Mouse (Mus musculus) heart, embryonic 16.5 days (tissue): ENCODE measurements at regions not wholly inside any gene's neighbourhood (a gene's known extent, or its start where the extent isn't known, plus 50 kb on each side); places are given as distances from the start of the nearest gene placed in this dataset.

ENCODE experiments used
- ATAC-seq: fragments of 200-750 bp; cut with Nextera tagmentation; replicated peaks from 2 replicates; pipeline ENCODE4 v1.8.0; 2017; ENCODE audit warnings: moderate number of reproducible peaks; ENCODE audit not compliant: insufficient read depth, low FRiP score; ENCODE audit errors: extremely low read depth
- H3K27ac ChIP-seq: fragments of 300-500 bp; sonication (generic); 2 replicates; pipeline ENCODE4 v1.5.1; 2014; ENCODE audit warnings: mild to moderate bottlenecking, low read length, control low read depth, moderate library complexity
- H3K27me3 ChIP-seq: fragments of 300-500 bp; sonication (generic); 2 replicates; pipeline ENCODE4 v1.6.1; 2014; ENCODE audit warnings: low read length, mixed read lengths; ENCODE audit not compliant: control insufficient read depth, insufficient read depth
- H3K36me3 ChIP-seq: fragments of 300-500 bp; sonication (generic); 2 replicates; pipeline ENCODE4 v1.6.1; 2014; ENCODE audit not compliant: control insufficient read depth, insufficient read depth
- H3K4me1 ChIP-seq: fragments of 300-500 bp; sonication (generic); 2 replicates; pipeline ENCODE4 v1.6.1; 2014; ENCODE audit warnings: low read length, mixed read lengths; ENCODE audit not compliant: control insufficient read depth, insufficient read depth
- H3K4me2 ChIP-seq: fragments of 300-500 bp; sonication (generic); 2 replicates; pipeline ENCODE4 v1.6.1; 2014; ENCODE audit warnings: low read depth, mild to moderate bottlenecking, control low read depth, low read length
- H3K4me3 ChIP-seq: fragments of 300-500 bp; sonication (generic); 2 replicates; pipeline ENCODE4 v1.5.1; 2014; ENCODE audit warnings: mild to moderate bottlenecking, control low read depth, low read length
- H3K9ac ChIP-seq: fragments of 300-500 bp; sonication (generic); 2 replicates; pipeline ENCODE4 v1.6.1; 2014; ENCODE audit warnings: low read length, control low read depth
- H3K9me3 ChIP-seq: fragments of 300-500 bp; sonication (generic); replicated peaks from 2 replicates; pipeline ENCODE4 v1.6.1; 2016; ENCODE audit warnings: low read length; ENCODE audit not compliant: control insufficient read depth
- WGBS: fragments of 180-500 bp; shearing (Covaris S2); extraction: QIAGEN DNeasy Blood & Tissue Kit; methylation state at CpG from one replicate; pipeline ENCODE4 v1.1.7; 2014; 5-methylcytosine and 5-hydroxymethylcytosine counted together

GRCm38 (mm10) chr5:118331286-118331607, 86.2 kb downstream of the 2410131K14Rik start:
- 20% methylated on average over 14 of the region's 14 CpGs for WGBS
- H3K4me3 ChIP-seq, result peak overlapping the region; percentile 63; the same call in 1 of the 2 replicates
- no peaks in the 10 kb centered on the region; the same call in 1 of the 2 replicates for H3K9me3 ChIP-seq
- H3K27me3 ChIP-seq, result peaks cover 29% of the 10 kb centered on the region
- H3K36me3 ChIP-seq, result no peaks in the 10 kb centered on the region
- H3K4me1 ChIP-seq, result peaks cover 8% of the 10 kb centered on the region
- H3K4me2 ChIP-seq, result peak overlapping the region; percentile 100
- H3K27ac ChIP-seq, result no peak overlapping the region
- peak overlapping the region; percentile 81 for H3K9ac ChIP-seq
- no peak for ATAC-seq

DNA sequence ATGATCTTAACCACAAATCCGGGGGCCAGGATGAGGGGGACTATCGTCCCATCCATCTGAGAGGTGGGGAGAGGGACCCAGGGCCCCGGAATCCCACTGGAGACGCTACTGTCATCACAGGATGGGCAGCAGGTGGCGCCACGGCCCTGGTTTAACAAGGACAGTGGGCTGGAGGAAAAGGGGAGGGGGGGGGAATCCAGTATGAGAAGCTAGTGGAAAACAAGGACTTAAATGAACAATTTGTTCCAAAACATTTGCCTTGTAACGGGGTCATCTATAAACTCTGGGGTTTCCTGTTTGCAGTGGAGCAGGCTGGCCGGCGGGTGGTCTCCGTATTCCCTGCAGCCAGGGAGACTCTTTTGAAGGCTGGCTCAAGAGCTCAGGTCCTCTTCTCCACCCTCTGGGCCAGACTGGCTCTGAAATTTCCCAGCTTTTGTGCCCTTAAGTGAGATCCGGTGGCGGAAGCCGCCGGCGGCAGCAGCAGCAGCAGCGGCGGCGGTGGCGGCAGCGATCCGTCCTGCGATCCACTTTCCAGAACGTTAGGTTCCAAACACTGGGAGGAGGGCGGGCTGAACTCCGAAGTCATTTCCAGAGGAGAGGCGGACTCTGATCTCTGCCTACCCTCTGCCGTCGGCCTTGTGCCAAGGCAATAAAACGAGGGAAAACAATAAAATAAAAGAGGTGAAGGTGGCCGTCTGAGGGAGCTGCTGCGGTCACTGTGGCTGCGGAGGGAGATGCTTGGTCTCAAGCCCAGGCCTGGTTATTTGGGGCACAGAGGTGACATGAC, 86.8 kb downstream of the 2410131K14Rik start:
- ATAC-seq, result peak; percentile 62; the same call in 1 of the 2 replicates
- Histone ChIP-seq H3K4me3 (peak overlapping the region; percentile 63), H3K9ac (peak overlapping the region; percentile 81), H3K4me2 (peak overlapping the region; percentile 100), H3K9me3 (no peaks in the 10 kb centered on the region; the same call in 1 of the 2 replicates), H3K27ac (peak overlapping the region; percentile 82), H3K4me1 (peaks cover 8% of the 10 kb centered on the region), H3K27me3 (peaks cover 26% of the 10 kb centered on the region), H3K36me3 (no peaks in the 10 kb centered on the region)
- under 1% methylated on average over 32 of the region's 32 CpGs for WGBS

GRCm38 (mm10) chr5:118334054-118334453, 89.0 kb downstream of the 2410131K14Rik start:
- no peaks in the 10 kb centered on the region; the same call in 1 of the 2 replicates for H3K9me3 ChIP-seq
- peaks cover 18% of the 10 kb centered on the region for H3K27me3 ChIP-seq
- no peaks in the 10 kb centered on the region for H3K36me3 ChIP-seq
- H3K27ac ChIP-seq, result no peak overlapping the region
- no peak overlapping the region for H3K4me3 ChIP-seq
- peaks cover 8% of the 10 kb centered on the region for H3K4me1 ChIP-seq
- no peak overlapping the region for H3K4me2 ChIP-seq
- no peak for ATAC-seq
- H3K9ac ChIP-seq, result no peak overlapping the region
- WGBS, result 85% methylated on average over 2 of the region's 2 CpGs

DNA sequence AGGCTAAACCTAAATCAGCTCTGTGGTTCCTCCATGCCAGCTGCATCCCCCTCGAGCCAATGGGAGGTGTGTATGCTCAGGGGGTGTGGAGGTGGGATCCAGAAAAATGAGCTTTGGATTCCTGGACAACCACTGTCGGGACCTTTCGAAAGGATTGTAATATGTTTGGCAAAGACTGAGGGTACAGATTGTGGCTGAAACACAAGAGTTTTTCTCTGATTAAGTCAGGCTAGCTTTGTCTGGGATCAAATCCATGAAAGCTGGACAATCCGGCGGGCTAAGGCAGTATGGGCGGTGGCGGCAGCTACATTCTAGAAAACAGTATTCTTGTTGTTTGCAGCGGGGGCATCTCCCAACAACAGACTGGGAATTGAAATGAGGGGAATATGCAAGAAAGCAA, 93.2 kb downstream of the 2410131K14Rik start:
- Histone ChIP-seq H3K4me1 (no peaks in the 10 kb centered on the region; the same call in 1 of the 2 replicates), H3K4me3 (no peak overlapping the region), H3K36me3 (no peaks in the 10 kb centered on the region), H3K4me2 (no peak overlapping the region), H3K9ac (no peak overlapping the region), H3K27ac (no peak overlapping the region), H3K9me3 (no peaks in the 10 kb centered on the region), H3K27me3 (no peaks in the 10 kb centered on the region)
- ATAC-seq, result no peak
- 80% methylated on average over 8 of the region's 8 CpGs for WGBS

DNA sequence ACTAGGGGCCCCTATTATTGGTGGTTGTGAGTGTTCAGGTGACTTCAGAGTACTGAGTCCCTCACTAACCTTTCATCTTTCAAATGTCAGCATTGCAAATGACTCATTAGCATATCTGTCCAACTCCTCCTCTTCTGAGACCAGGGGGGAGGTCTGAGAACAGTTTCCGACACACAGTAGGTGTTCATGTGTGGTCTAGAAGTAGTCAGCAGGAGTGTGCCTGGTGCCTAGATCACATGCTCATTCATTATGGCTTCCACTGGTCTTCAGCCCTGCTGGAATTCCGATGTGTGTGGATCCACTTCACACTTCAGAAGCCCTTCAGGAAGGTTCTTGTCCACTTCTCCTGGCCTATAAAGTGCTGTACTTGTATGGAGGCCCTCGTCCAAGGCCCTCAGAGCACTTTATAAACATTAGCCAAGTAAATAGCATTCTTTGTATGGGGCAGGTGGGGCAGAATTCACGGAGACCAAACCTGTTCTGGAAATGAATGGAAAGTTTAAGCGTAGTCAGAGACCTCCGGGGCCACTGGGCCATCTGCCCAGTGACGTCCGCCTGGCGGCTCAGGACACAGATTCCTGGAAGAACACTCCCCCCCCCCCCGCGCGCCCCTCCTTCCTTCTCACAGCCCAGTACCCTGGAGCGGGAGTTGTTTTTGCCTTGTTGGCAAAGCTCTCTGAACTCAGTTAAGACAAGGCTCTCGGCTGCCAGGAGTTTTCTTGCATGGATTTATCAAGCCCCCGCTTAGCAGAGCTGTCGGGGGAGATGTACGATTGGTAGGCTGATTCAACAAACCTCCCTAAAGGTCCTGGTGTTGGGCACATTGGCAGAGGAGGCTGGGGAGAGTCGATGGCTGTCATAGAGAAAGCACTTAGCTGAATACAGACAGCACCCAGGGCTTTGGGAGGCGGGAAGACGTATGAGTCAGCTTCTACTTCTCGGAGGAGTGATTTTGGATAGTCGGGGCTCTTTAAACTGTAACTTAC, 94.9 kb downstream of the 2410131K14Rik start:
- H3K9ac ChIP-seq, result no peak overlapping the region
- peak; percentile 81; the same call in 1 of the 2 replicates for ATAC-seq
- WGBS, result 28% methylated on average over 22 of the region's 22 CpGs

GRCm38 (mm10) chr5:118343444-118344320, 98.7 kb downstream of the 2410131K14Rik start:
- peak overlapping the region; percentile 55 for H3K4me2 ChIP-seq
- no peak for ATAC-seq
- peak overlapping the region; percentile 12 for H3K9ac ChIP-seq
- peaks cover 15% of the 10 kb centered on the region for H3K4me1 ChIP-seq
- H3K36me3 ChIP-seq, result no peaks in the 10 kb centered on the region
- WGBS, result 13% methylated on average over 19 of the region's 19 CpGs
- peak overlapping the region; percentile 20; the same call in 1 of the 2 replicates for H3K4me3 ChIP-seq
- no peak overlapping the region for H3K27ac ChIP-seq
- no peaks in the 10 kb centered on the region for H3K9me3 ChIP-seq
- no peaks in the 10 kb centered on the region for H3K27me3 ChIP-seq

More for the DNA sequence above, 94.9 kb downstream of the 2410131K14Rik start:
- no peaks in the 10 kb centered on the region for H3K36me3 ChIP-seq
- peaks cover 15% of the 10 kb centered on the region for H3K4me1 ChIP-seq
- no peak overlapping the region for H3K4me3 ChIP-seq
- peak overlapping the region; percentile 32 for H3K27ac ChIP-seq
- peak overlapping the region; percentile 5; the same call in 1 of the 2 replicates for H3K4me2 ChIP-seq
- no peaks in the 10 kb centered on the region for H3K27me3 ChIP-seq
- no peaks in the 10 kb centered on the region for H3K9me3 ChIP-seq

DNA sequence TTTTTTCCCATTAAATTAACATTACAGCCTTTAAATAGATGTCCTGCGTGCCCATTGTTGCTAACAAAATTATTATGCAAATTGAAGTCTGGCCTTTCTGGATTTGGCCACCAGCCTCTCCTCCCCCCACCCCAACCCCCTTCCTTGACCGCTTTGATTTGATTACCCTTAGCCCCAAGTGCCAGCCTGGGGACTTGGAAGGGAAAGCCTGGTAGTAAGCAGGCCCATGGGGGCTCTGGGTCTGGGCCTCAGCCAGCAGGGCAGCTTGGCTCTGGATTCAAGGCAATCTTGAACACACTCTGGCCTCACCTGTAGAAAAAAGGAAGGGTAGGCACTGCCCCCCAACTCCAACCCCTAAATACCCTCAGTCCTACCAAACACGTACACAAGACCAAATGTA, 100.2 kb downstream of the 2410131K14Rik start:
- Histone ChIP-seq H3K9me3 (no peaks in the 10 kb centered on the region), H3K36me3 (no peaks in the 10 kb centered on the region), H3K4me2 (no peak overlapping the region), H3K27ac (no peak overlapping the region), H3K4me3 (no peak overlapping the region), H3K4me1 (peaks cover 15% of the 10 kb centered on the region), H3K9ac (no peak overlapping the region), H3K27me3 (no peaks in the 10 kb centered on the region)
- no peak for ATAC-seq
- WGBS, result 83% methylated on average over 3 of the region's 3 CpGs

GRCm38 (mm10) chr5:118349057-118349456, 104.0 kb downstream of the 2410131K14Rik start:
- no peak overlapping the region for H3K9ac ChIP-seq
- H3K4me3 ChIP-seq, result no peak overlapping the region
- H3K27ac ChIP-seq, result no peak overlapping the region
- H3K27me3 ChIP-seq, result no peaks in the 10 kb centered on the region
- ATAC-seq, result no peak
- H3K9me3 ChIP-seq, result no peaks in the 10 kb centered on the region
- WGBS, result 88% methylated on average over 3 of the region's 3 CpGs
- H3K36me3 ChIP-seq, result no peaks in the 10 kb centered on the region
- peaks cover 11% of the 10 kb centered on the region for H3K4me1 ChIP-seq
- H3K4me2 ChIP-seq, result no peak overlapping the region
